In genomic region chr11:101479171-101479635, GRCm38 (mm10) we compare ENCODE assay signal across 8 mouse cellular contexts. TPM values are rescaled to one million over a fixed set of nuclear protein-coding genes. Genes with fewer than 3 reads are reported as not detected.
DNase-seq lines count a peak whose midpoint lies in the region; ATAC-seq lines count a peak whose summit lies in the region.

No protein-coding gene starts in this region.

- peak overlapping the region; percentile 51 for H3K9ac ChIP-seq in heart, embryonic 16.5 days (ENCODE audit: low read length)
- peak overlapping the region; percentile 55 for H3K9ac ChIP-seq in hindbrain, embryonic 13.5 days
- peak overlapping the region; percentile 29 for H3K9ac ChIP-seq in midbrain, embryonic 12.5 days (replicated peaks)

- no peaks in the 10 kb centered on the region for H3K36me3 ChIP-seq in heart, embryonic 16.5 days (ENCODE audit: control insufficient read depth, insufficient read depth)
- no peaks in the 10 kb centered on the region for H3K36me3 ChIP-seq in hindbrain, embryonic 13.5 days
- no peaks in the 10 kb centered on the region for H3K36me3 ChIP-seq in midbrain, embryonic 12.5 days

- peak overlapping the region; percentile 29 for H3K4me3 ChIP-seq in heart, embryonic 16.5 days (ENCODE audit: low read length)
- peak overlapping the region; percentile 22 for H3K4me3 ChIP-seq in hindbrain, embryonic 13.5 days
- H3K4me3 ChIP-seq in midbrain, embryonic 12.5 days: peak overlapping the region; percentile 27

- no peak for DNase-seq in heart, postnatal 25 days (ENCODE audit: low spot score)
- DNase-seq in ZHBTc4 (ENCODE audit: low read depth, low spot score): peak; percentile 79
- DNase-seq in thymus, postnatal 0 days (ENCODE audit: low spot score): no peak
- no peak for DNase-seq in thymus, adult 18-20 months

- intact Hi-C loops in heart, postnatal 25 days (cut with DNase I): no loop called here

- H3K9me3 ChIP-seq in heart, embryonic 16.5 days (replicated peaks; ENCODE audit: control insufficient read depth, low read length): no peaks in the 10 kb centered on the region
- no peaks in the 10 kb centered on the region for H3K9me3 ChIP-seq in hindbrain, embryonic 13.5 days
- no peaks in the 10 kb centered on the region for H3K9me3 ChIP-seq in midbrain, embryonic 12.5 days

- 14% methylated on average over 18 of the region's 18 CpGs for WGBS in heart, embryonic 16.5 days
- WGBS in hindbrain, embryonic 13.5 days: 3% methylated on average over 18 of the region's 18 CpGs
- 4% methylated on average over 18 of the region's 18 CpGs for WGBS in midbrain, embryonic 12.5 days

- no peaks in the 10 kb centered on the region for H3K27me3 ChIP-seq in heart, embryonic 16.5 days (ENCODE audit: control insufficient read depth, insufficient read depth, low read length)
- H3K27me3 ChIP-seq in hindbrain, embryonic 13.5 days: no peaks in the 10 kb centered on the region
- H3K27me3 ChIP-seq in midbrain, embryonic 12.5 days: no peaks in the 10 kb centered on the region

- ATAC-seq in heart, embryonic 16.5 days (replicated peaks; ENCODE audit: extremely low read depth, insufficient read depth, low FRiP score): no peak
- peak; percentile 29 for ATAC-seq in hindbrain, embryonic 13.5 days (ENCODE audit: low FRiP score)
- peak; percentile 77 for ATAC-seq in midbrain, embryonic 12.5 days (ENCODE audit: low FRiP score, low read depth)
- no peak for ATAC-seq in erythroblast, adult 5-6 weeks (replicated peaks; ENCODE audit: low FRiP score, poor library complexity, severe bottlenecking)

- peak overlapping the region; percentile 58 for H3K4me2 ChIP-seq in heart, embryonic 16.5 days (ENCODE audit: low read depth, low read length)
- peak overlapping the region; percentile 48 for H3K4me2 ChIP-seq in hindbrain, embryonic 13.5 days
- H3K4me2 ChIP-seq in midbrain, embryonic 12.5 days (replicated peaks): peak overlapping the region; percentile 44

- H3K27ac ChIP-seq in heart, embryonic 16.5 days (ENCODE audit: low read length): no peak overlapping the region
- H3K27ac ChIP-seq in hindbrain, embryonic 13.5 days: peak overlapping the region; percentile 93
- H3K27ac ChIP-seq in midbrain, embryonic 12.5 days (replicated peaks): peak overlapping the region; percentile 92

- H3K4me1 ChIP-seq in heart, embryonic 16.5 days (ENCODE audit: control insufficient read depth, insufficient read depth, low read length): peaks cover 16% of the 10 kb centered on the region
- peaks cover 37% of the 10 kb centered on the region for H3K4me1 ChIP-seq in hindbrain, embryonic 13.5 days (replicated peaks)
- peaks cover 50% of the 10 kb centered on the region for H3K4me1 ChIP-seq in midbrain, embryonic 12.5 days

RNA-seq across cellular contexts. Expression of gene Vat1, which starts 13.2 kb away (rescaled TPM):
- 33.0 and 37.9 TPM in 2 replicates for polyA plus RNA-seq in heart, embryonic 16.5 days (2015; fragmentation: Nextera tagmentation; extraction: Ambion mirVana)
- total RNA-seq in heart, postnatal 25 days (2021): 10 to 100 TPM; 21.6 to 25.5 TPM
- polyA plus RNA-seq in hindbrain, embryonic 13.5 days (2015; fragmentation: Nextera tagmentation; extraction: Ambion mirVana): 92.1 and 96.6 TPM in 2 replicates
- 69.3 and 73.0 TPM in 2 replicates for polyA plus RNA-seq in midbrain, embryonic 12.5 days (2016; fragmentation: Nextera tagmentation; extraction: Ambion mirVana)
- total RNA-seq in erythroblast, adult 5-6 weeks (2015; ENCODE audit: low replicate concordance): 12.3 and 16.1 TPM in 2 replicates
- 6.7 and 8.1 TPM in 2 replicates for total RNA-seq in erythroblast, adult 5-6 weeks (2017; ENCODE audit: low replicate concordance)
- 24.7 and 25.3 TPM in 2 replicates for polyA plus RNA-seq in thymus, postnatal 0 days (2015; fragmentation: Nextera tagmentation; extraction: Ambion mirVana)

RNA-seq across cellular contexts. Expression of gene Rnd2, which starts 14.4 kb away (rescaled TPM):
- 7.9 and 8.2 TPM in 2 replicates for polyA plus RNA-seq in heart, embryonic 16.5 days (2015; fragmentation: Nextera tagmentation; extraction: Ambion mirVana)
- total RNA-seq in heart, postnatal 25 days (2021): 1 to 10 TPM; 5.7 to 6.2 TPM
- 108 and 111 TPM in 2 replicates for polyA plus RNA-seq in hindbrain, embryonic 13.5 days (2015; fragmentation: Nextera tagmentation; extraction: Ambion mirVana)
- 89.5 and 92.3 TPM in 2 replicates for polyA plus RNA-seq in midbrain, embryonic 12.5 days (2016; fragmentation: Nextera tagmentation; extraction: Ambion mirVana)
- not detected in 2 replicates for total RNA-seq in erythroblast, adult 5-6 weeks (2015; ENCODE audit: low replicate concordance)
- total RNA-seq in erythroblast, adult 5-6 weeks (2017; ENCODE audit: low replicate concordance): 1.4 TPM in 1 of 2 replicates, not detected in the other
- 3.7 and 4.6 TPM in 2 replicates for polyA plus RNA-seq in thymus, postnatal 0 days (2015; fragmentation: Nextera tagmentation; extraction: Ambion mirVana)

RNA-seq across cellular contexts. Expression of gene Ifi35, which starts 31.0 kb away (rescaled TPM):
- 25.1 and 31.9 TPM in 2 replicates for polyA plus RNA-seq in heart, embryonic 16.5 days (2015; fragmentation: Nextera tagmentation; extraction: Ambion mirVana)
- 10 to 100 TPM; 12.0 to 13.7 TPM for total RNA-seq in heart, postnatal 25 days (2021)
- 3.7 and 4.0 TPM in 2 replicates for polyA plus RNA-seq in hindbrain, embryonic 13.5 days (2015; fragmentation: Nextera tagmentation; extraction: Ambion mirVana)
- polyA plus RNA-seq in midbrain, embryonic 12.5 days (2016; fragmentation: Nextera tagmentation; extraction: Ambion mirVana): 3.0 and 3.9 TPM in 2 replicates
- 71.9 and 78.0 TPM in 2 replicates for total RNA-seq in erythroblast, adult 5-6 weeks (2015; ENCODE audit: low replicate concordance)
- 62.4 and 81.0 TPM in 2 replicates for total RNA-seq in erythroblast, adult 5-6 weeks (2017; ENCODE audit: low replicate concordance)
- 86.4 and 87.4 TPM in 2 replicates for polyA plus RNA-seq in thymus, postnatal 0 days (2015; fragmentation: Nextera tagmentation; extraction: Ambion mirVana)

RNA-seq across cellular contexts. Expression of gene Rpl27, which starts 37.1 kb away (rescaled TPM):
- polyA plus RNA-seq in heart, embryonic 16.5 days (2015; fragmentation: Nextera tagmentation; extraction: Ambion mirVana): 166 and 174 TPM in 2 replicates
- total RNA-seq in heart, postnatal 25 days (2021): 10 to 100 TPM; 46.7 to 56.2 TPM
- polyA plus RNA-seq in hindbrain, embryonic 13.5 days (2015; fragmentation: Nextera tagmentation; extraction: Ambion mirVana): 301 and 310 TPM in 2 replicates
- 310 and 319 TPM in 2 replicates for polyA plus RNA-seq in midbrain, embryonic 12.5 days (2016; fragmentation: Nextera tagmentation; extraction: Ambion mirVana)
- total RNA-seq in erythroblast, adult 5-6 weeks (2015; ENCODE audit: low replicate concordance): 108 and 182 TPM in 2 replicates
- 176 and 239 TPM in 2 replicates for total RNA-seq in erythroblast, adult 5-6 weeks (2017; ENCODE audit: low replicate concordance)
- polyA plus RNA-seq in thymus, postnatal 0 days (2015; fragmentation: Nextera tagmentation; extraction: Ambion mirVana): 550 and 596 TPM in 2 replicates

RNA-seq across cellular contexts. Expression of gene Ptges3l, which starts 54.1 kb away (rescaled TPM):
- 78.9 and 83.6 TPM in 2 replicates for polyA plus RNA-seq in heart, embryonic 16.5 days (2015; fragmentation: Nextera tagmentation; extraction: Ambion mirVana)
- 10 to 100 TPM; 69.0 to 80.2 TPM for total RNA-seq in heart, postnatal 25 days (2021)
- 2.3 and 2.8 TPM in 2 replicates for polyA plus RNA-seq in hindbrain, embryonic 13.5 days (2015; fragmentation: Nextera tagmentation; extraction: Ambion mirVana)
- polyA plus RNA-seq in midbrain, embryonic 12.5 days (2016; fragmentation: Nextera tagmentation; extraction: Ambion mirVana): 2.3 and 3.1 TPM in 2 replicates
- 2.9 TPM in 1 of 2 replicates, not detected in the other for total RNA-seq in erythroblast, adult 5-6 weeks (2015; ENCODE audit: low replicate concordance)
- total RNA-seq in erythroblast, adult 5-6 weeks (2017; ENCODE audit: low replicate concordance): not detected in 2 replicates
- polyA plus RNA-seq in thymus, postnatal 0 days (2015; fragmentation: Nextera tagmentation; extraction: Ambion mirVana): 1.8 TPM in 2 replicates

Comparison
In these comparisons a context has a peak if more than half of its experiments do, and no peak if none do; other contexts are left out.
1. ATAC-seq: peak in hindbrain, embryonic 13.5 days (single experiment) and midbrain, embryonic 12.5 days (single experiment); none in heart, embryonic 16.5 days (single experiment) and erythroblast, adult 5-6 weeks (single experiment).
2. Peak in every context shown above with its lines, with median percentiles within 50 percentile points of each other: H3K4me2 ChIP-seq, H3K4me3 ChIP-seq and H3K9ac ChIP-seq.